Mouse (Mus musculus) T-cell, adult 2 months (primary cell): Measurements from ENCODE around the gene Acox3.
"Not testable (repeated sequence)": the region's sequence is repeated elsewhere in the genome, so short reads cannot be mapped to it uniquely, and the experiment has no call there.

Experiments
- DNase-seq: peaks from one replicate; pipeline ENCODE4 v3.0.0; 2022; ENCODE audit warnings: low spot score

Gene Acox3

DNA sequence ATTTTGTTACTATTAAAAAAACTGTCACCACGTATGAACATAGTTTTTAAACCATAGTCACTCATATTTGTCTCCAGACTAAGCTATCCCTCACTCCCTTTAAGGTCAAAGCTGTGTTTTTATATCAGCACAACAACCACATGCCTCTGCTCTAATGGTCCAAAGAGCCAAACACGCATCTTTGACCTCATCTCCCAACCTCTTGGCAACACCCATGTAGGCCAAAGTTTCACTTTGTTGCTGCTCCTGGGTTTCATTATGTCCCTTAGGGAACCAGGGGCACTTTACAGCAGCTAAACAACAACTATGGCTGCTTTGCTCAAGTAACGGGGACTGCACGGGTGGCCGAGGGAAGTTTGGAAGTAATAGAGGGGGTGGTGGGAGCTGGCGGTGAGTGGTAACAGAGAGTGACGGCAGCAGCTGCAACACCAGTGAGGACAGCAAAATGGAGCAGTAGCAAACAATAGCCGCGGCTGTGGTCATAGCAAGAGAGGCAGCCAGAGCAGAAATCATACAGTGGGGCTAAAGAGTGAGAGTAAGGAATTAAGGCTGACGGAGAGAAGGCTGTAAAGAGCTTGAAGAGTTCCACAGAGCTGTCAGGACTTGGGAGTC lies 6.3 kb upstream of the Acox3 start:
- no peak for DNase-seq

DNA sequence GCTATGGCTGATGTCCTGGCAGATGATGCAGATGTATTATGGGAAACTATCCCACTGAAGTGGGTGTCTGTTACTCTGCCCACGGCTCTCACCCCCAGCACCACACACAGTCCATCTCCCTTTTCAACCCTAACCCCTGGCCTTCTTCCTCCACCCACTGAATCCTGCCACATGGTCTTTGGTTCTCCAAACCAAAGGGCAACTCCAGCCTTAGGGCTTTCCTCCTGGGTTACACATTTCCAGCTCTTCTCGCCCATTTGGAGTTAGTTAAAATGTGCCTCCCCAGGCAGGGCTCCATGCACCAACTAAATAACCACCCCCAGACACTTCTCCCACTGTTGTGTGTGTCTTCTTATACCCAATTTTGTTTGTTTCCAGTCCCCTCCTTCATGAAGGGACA lies 4.4 kb upstream of the Acox3 start:
- DNase-seq, result no peak

DNA sequence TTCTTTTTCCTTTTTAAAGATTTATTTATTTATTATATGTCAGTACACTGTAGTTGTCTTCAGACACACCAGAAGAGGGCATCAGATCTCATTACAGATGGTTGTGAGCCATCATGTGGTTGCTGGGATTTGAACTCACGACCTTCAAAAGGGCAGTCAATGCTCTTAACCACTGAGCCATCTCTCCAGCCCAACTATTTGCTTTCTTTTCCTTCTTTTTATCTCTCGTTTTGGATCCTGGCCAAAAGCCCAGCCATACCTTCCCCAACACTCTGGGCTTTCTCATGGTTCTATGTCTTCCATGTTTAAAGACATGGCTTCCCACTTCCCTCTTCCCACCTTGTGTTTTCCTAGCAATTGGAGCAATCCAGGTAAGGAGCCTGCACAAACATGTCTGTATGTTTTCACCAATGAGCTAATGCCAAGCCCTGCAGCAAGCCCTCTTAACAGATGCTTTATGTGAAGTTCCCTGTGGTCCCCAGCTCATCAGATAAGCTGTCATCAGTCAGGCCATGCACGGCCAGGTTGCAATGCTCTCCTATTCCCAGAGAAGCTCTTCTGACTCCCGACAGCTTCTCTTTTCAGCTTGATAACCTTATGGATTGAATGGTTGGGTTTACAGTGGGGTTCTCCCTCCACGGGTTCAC lies 3.5 kb upstream of the Acox3 start:
- DNase-seq, result no peak

DNA sequence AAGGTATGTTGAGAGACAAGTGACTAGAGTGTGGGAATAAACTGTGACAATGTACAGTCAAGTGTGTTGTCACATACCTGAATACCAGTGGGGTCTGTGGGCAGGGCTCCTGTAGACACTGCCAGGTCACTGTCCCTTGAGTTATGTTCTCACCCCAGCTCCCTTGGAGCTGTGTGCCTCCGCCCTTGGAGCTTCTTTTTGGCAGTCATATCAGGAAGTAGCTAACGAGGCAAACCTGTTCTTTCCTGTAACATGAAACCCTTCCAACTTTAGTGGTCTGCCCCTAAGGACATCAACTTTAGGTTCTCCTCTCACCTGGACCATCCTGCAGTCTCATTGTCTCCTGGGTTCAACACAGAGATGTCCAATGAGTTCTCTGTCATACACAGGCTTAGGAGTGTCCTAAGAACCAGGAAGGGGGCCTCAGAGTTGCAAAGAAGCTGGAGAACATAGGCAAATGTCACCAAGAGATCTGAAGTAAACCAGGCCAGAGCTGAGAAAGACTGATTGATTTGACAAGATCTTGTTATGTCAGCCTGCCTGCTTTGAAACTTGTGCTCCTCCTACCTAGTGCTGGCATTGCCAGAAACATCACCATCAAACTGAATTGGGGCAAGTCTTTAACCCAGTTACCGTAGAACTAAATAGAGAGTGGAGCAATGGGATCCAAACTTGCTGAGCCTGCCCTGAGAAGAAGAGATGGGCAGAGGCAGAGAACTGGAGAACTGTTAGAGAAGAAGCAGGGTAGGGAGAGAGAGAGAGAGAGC lies 2.5 kb upstream of the Acox3 start:
- DNase-seq, result no peak

DNA sequence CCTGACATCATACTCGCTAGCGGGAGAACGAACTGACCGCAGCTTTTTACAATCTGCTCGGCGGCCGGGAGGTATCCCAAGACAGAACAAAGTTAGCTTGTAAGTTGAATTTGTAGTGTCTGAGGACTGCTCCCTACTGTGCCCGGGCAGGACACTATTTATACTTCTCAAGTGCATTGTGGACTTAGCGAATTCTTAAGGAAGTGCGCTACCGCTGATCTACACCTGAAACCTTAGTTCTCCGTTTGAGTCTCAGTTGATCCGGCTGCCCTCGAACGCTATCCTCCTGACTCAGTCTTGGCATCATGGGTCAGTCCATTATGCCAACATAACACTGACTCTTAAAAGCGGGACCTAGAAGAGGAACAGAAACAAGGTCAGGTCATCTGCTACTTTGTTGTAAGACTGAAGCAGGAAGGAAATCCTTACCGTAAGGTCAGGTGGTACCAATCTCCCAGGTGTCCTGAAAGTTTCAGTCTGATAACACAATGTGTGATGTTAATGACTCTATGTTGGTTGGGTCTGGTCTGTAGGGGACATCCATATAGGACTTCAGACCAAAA lies 462 bp downstream of the Acox3 start:
- no peak for DNase-seq

DNA sequence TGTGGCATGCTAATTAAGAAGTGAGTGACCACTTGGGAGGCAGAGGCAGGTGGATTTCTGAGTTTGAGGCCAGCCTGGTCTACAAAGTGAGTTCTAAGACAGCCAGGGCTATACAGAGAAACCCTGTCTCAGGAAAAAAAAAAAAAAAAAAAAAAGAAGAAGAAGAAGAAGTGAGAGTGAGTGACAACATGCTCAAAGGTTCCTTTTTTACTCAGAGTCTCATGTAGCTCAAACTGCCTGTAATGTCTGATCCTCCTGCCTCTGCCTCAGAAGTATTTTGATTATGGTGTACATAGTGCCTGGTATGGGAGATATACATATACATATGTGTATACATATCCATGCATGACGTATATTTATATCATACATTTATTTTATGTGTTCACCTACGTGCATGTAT lies 1.4 kb downstream of the Acox3 start:
- DNase-seq, result not testable (repeated sequence)

DNA sequence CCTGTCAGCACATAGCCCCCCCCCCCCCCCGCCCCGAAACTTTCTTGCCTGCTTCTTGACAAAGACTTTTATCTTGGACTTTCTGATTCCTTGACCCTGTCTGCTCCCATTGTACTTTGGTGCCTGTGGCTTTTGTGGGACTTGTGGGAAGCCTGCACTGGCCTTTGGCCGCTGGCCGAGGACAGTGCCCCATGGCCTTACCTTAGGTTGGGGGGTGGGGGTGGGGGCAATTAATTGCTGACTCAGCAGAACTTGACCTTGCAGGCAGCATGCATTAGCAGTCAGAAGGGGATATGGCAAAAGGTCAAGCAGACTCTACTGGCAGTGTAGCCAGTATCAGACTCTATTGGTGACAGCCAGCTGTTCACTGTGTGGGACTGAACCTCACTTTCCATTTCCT lies 8.7 kb downstream of the Acox3 start:
- no peak for DNase-seq

DNA sequence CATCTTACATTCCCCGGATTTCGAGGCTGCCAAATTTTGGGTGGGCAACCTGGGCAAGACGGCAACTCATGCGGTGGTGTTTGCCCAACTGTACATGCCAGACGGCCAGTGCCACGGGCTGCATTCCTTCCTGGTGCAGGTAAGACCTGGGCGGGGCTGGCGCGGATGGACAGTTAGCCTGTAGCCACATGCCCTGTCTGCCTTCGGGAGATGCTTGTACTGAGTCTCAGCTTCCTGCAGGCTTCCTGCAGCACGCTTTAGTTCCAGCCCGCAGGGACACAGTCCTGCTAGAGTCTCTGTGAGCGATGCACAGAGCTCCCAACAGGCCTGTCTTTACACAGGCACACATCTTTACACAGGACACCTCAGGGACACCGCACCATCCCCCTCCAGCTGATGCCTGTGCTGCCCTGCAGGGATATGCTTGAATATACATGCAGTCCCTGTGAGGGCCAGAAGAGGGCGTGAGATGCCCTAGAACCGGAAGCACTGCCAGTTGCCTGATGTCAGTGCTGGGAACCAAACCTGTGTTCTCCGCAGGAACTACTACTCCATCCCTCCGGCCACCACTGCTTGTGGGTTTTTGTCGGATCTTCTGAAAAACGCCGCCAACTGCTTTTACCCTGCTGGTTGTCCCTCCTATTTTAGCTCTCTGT lies 9.4 kb downstream of the Acox3 start:
- peak; percentile 14 for DNase-seq

DNA sequence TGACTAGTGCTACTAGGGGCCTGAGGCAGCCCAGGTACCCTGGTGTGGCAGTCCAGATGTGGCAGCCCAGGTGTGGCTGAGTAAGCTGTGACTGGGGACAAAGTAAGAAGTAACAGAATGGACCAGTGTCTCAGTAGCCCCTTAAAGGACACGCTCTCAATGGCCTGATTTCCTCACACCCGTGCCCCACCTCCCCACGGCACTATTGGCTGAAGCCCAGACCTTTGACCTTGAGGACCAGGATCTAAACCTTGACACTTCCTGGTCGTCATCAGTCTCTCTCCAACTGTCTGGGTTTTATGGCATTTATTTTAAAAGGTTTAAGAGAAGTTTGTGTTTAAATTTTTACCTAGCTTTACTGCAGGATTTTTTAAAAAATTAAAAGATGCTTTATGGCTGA lies 10.0 kb downstream of the Acox3 start:
- DNase-seq, result no peak

DNA sequence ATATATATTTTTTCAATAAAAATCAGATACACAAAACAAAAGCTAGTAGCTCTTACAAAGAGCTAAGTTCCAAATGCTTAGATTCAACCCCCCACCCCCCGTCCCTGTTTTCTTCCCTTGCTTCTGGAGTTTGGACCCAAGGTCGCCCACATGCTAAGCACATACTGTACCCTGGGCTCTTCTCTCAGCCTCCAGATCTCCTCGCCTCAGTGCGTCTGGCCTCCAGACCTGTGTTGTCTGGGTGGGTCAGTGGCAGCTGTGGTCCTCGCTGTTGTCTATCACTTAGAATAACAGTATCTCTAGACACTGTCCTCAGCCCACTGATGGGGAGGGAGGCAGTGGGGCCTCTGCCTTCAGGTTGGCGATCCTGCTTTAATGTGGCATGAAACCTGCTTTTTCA lies 10.4 kb downstream of the Acox3 start:
- no peak for DNase-seq

DNA sequence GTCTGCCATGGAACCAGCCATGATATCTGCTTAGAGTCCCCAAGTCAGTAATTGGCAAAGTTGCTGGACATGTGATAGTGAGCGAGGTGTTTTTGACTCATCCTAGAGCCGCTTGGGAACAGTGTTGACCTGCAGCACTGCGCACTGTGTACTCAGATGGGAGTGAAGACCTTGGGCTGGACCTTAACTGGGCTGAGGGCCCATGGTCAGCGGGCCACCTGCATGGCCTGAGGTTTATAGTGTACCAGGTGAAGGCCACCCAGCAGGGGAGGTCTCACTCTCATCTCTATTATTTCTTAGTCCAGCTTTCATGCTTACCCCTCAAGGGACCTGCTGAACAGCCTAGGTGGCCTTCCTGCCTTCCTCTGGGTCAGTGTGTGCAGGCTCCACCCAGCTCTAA lies 11.9 kb downstream of the Acox3 start:
- no peak for DNase-seq

DNA sequence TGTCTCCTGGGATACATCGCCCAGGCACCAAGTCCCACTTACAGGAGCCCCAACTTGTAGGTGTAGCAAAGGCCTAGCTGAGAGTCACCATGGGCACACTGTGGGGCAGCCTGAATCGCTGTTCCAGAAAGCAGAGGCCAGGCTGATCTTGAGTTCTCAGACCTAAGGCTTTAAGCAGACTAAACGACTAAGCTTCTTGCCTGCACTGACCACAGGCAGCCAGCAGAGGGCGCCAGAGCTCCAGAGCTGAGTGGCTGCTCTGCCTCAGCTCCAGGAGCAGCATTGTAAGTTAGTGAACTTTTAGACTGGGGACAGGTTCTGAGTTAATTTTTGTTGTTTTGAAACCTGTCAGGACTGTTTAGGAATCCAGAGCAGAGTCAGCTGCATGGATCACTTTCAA lies 12.9 kb downstream of the Acox3 start:
- peak; percentile 37 for DNase-seq

DNA sequence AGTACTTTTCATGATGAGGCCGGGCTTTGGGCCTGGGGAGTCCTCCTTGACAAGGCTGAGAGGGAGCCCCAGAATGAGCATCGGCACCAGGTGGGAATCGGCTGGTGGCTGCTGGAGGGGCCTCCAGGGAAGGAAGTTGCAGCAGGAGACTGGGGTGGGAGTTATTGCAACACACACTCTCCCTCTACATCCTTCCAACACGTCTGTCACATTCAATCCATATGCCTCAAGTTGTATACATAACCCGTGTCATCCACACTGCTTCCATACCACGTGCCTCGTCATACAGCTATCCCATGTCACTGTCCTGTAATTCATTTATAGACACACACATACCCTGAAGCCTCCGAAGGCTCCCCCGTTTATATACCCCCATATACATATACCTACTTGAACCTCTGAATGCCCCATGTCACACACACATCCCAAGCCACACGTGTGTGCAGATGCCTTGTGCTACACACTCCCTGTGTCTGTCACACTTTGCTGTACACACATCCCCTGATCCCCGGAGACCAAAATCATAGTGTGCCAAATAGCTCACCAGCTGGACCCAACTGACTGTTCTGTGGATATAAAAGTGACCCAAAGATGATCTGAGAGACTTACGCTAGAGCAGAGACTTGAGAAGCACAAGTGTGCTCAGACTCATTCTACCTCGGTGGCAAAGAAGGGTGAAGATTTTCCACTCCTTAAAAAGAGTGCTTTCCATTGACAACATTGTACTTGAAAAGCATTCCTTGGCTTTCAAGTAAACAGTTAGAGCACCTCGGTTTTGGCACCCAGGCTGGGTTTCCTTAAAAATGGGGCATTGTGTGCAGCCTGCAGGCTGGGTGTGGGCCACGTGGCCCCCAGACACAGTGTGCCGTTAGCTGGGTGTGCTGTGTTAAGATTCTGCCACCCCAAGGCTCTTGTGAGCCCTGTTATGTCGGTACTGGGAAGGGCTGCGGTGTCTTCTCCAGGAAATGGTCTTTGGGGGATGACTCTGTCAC lies 13.6 kb downstream of the Acox3 start:
- no peak for DNase-seq

DNA sequence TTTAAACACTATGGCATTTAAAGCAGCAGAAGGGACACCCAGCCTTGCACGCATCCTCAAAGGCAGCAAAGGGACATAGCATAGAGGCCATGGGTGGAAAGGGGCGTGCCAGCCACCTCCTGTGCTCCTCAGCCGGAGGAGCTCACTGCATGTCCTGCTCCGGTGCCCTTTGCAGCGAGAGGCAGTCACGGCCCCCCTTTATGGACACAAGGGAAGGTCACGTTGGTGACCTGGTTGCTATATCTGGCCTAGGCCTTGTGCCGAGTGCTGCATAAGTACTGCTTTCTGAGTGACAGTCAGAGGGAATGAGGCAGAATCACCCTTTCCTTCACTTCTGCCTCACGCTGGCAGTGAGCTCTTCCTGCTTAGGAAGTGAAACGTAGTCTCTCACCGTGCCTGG lies 17.4 kb downstream of the Acox3 start:
- DNase-seq, result no peak

DNA sequence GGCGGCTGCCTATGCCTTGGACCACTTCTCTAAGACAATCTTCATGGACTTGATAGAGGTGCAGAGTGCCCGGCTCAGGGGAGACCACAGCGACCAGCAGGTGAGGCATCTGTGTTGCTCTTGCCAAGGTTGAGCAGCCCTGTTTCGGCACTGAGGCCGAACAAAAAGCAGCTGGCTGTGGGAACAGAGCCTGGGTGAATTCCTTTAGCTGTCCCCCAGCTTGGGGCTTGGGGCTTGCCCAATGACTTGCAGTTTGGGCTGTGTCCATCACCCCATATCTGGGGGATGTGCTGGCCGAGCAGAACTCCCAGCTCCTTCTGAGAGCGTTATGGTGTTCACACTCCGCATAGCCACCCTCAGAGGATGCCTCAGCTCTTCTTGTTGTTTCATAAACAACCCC lies 18.7 kb downstream of the Acox3 start:
- no peak for DNase-seq

DNA sequence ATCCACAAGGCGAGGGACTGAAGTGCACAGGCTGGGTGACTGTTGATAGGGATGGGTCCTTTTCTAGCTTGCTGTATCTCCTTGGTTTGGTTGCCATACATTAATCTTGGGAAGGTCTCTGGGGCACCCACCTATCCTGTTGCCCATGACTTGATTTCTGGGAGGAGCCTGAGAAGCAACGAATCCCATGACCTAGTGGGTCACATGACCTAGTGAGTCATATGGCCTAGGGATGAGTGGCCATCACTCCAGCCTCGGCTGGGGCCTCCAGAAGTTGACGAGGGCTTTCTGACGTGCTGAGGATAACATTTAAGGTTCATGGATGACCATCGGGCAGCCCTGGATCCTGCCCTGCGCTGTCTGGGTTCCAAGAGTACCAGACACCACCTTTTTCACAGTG lies 22.5 kb downstream of the Acox3 start:
- no peak for DNase-seq

DNA sequence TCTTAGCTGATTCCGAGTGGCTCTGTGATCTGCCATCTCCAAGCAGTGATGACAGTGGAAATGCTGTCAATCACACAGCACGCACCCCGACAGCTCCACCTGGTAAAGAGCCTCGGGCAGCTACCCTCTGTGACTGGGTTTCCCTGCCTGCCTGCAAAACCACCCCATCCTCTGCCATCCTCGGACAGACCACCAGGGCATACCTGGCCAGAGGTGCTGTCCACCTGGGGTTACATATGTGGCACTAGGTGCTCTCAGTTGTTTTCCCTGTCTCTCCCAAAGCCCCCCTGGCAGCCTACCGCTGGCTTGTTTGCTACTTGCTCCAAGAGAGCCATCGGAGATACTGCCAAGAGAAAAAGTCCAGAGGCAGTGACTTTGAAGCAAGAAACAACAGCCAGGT lies 24.0 kb downstream of the Acox3 start:
- no peak for DNase-seq

DNA sequence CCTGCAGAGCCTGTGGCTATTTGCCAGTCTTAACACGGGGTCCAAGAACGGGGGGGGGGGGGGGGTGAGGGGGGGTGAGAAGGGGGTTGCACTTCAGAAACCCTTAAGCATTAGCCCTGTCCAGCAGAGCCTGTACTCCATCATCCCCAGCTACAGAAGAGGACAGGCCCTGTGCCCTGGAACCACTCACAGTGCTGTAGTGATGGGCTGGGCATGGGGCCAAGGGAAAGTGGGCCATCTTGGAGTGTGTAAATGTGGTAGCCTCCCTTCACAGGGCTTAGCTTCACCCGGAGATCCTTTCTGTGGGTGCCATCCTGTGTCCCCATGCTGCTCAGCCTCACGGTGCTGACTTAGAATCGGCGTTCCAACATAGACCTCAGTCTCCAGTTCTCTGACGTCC lies 24.9 kb downstream of the Acox3 start:
- DNase-seq, result no peak

DNA sequence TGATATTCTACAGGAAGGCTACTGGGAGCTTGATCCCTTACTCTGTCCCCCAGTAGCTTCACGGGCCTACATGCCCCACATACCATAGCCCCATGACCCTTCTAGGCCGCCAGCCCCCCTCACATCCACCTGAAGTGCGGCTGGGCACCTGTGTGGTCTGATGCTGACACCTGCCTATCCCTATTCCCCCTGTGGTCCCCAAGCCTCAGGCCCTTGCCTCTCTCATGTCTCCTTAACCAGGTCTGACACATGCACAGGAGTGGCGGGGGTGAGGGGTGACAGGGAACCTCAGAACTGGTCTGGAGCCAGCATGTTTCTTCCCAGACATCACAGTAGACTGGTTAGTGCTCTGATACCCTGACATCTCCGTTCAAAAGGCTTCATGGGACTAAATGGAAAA lies 25.7 kb downstream of the Acox3 start:
- no peak for DNase-seq

DNA sequence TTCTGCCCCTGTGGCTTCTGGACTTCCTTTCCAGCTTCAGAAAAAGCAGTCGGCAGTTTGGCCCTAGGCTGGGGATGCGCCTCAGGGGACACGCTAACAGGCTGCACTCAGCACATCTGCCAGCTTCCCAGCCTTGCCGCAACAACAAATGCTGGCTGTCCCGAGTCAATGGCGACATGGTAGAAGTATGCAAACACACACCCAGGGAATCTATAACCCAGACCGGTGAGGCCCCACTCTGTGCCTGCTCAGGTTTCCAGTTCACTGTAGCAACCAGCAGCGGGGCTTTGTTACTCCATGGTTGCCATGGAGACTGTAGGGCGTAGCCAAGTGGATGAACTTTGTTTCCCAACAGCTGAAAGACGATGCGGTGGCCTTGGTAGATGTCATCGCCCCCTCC lies 26.5 kb downstream of the Acox3 start:
- DNase-seq, result no peak

DNA sequence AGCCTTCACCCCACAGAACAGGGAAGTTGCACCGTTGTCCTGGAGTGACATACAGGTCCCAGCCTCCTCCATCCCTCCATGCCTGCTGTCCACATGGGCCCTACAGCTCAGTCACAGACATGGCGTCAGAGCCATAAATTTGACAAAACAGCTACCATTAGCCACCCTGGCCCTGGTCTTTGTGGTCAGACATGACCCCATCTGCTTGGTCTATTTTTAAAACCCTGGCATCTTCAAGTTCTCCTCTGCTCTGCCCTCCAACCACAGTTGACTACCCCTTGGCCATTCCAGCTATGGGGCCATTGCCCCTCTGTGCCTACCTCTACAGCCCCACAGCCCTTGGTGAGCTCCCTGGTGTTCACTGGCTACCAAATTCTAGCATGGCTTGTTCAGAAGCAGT lies 27.1 kb downstream of the Acox3 start:
- no peak for DNase-seq

DNA sequence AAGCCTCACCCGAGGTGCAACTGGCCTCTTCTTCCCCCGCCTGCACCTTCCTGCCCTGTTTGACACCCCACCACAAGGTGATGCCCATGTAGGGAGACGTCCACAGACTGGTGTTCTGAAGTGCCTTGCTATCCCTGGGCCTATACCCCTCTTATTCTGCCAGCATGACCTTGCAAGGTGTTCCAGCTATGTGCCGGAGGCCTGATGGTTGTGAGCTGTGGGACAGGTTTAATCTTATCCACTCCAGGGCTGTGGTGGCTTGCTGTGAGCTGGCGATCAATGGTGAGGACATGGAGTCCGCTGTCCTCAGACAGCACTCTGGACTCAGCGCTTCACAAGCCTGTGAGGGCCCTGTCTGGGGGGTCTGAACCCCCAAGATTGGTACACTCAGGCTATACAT lies 27.5 kb downstream of the Acox3 start:
- DNase-seq, result no peak
